Mouse (Mus musculus): Measurements from ENCODE around the gene Dnal1. TPM values are rescaled to one million over a fixed set of nuclear protein-coding genes. Genes with fewer than 3 reads are reported as not detected.
A peak's percentile ranks its signal among the peaks of the same experiment; 100 is the strongest.
"Not testable (repeated sequence)": the region's sequence is repeated elsewhere in the genome, so short reads cannot be mapped to it uniquely, and the experiment has no call there.

The Dnal1 gene
- polyA plus RNA-seq (2015; fragmentation: Nextera tagmentation; extraction: Ambion mirVana), result 7.5 and 9.0 TPM in 2 replicates

GRCm38 (mm10) chr12:84114153-84114994 is at the start of gene Dnal1:
TSS of gene Dnal1 (plus strand) at chr12:84114366.
- Histone ChIP-seq H3K4me1 (peaks cover 8% of the 10 kb centered on the region), H3K4me2 (peak within 1 kb of the TSS; percentile 78), H3K9ac (peak within 1 kb of the TSS; percentile 81), H3K4me3 (peak within 1 kb of the TSS; percentile 76), H3K27ac (no peak within 1 kb of the TSS; the same call in 1 of the 2 replicates), H3K36me3 (no peaks in the 10 kb centered on the region), H3K9me3 (no peaks in the 10 kb centered on the region), H3K27me3 (no peaks in the 10 kb centered on the region)
- ATAC-seq (ENCODE audit: insufficient number of reproducible peaks, insufficient read depth, low FRiP score, low TSS enrichment, low read depth), result peak; percentile 87
- 3% methylated on average over 30 of the region's 35 CpGs for WGBS

- Histone ChIP-seq H3K9ac (no peak overlapping the region), H3K4me3 (no peak overlapping the region), H3K36me3 (no peaks in the 10 kb centered on the region), H3K27me3 (peaks cover 23% of the 10 kb centered on the region), H3K4me1 (peaks cover 3% of the 10 kb centered on the region; the same call in 1 of the 2 replicates), H3K27ac (no peak overlapping the region), H3K4me2 (no peak overlapping the region), H3K9me3 (no peaks in the 10 kb centered on the region)
- 73% methylated on average over 8 of the region's 8 CpGs for WGBS
- no peak for ATAC-seq (ENCODE audit: insufficient number of reproducible peaks, insufficient read depth, low FRiP score, low TSS enrichment, low read depth)
Observed at GRCm38 (mm10) chr12:84064621-84065020, 49.5 kb upstream of the Dnal1 start.

- no peak for ATAC-seq (ENCODE audit: insufficient number of reproducible peaks, insufficient read depth, low FRiP score, low TSS enrichment, low read depth)
- no peaks in the 10 kb centered on the region for H3K9me3 ChIP-seq
Observed at GRCm38 (mm10) chr12:84067752-84068151, 46.4 kb upstream of the Dnal1 start.

DNA sequence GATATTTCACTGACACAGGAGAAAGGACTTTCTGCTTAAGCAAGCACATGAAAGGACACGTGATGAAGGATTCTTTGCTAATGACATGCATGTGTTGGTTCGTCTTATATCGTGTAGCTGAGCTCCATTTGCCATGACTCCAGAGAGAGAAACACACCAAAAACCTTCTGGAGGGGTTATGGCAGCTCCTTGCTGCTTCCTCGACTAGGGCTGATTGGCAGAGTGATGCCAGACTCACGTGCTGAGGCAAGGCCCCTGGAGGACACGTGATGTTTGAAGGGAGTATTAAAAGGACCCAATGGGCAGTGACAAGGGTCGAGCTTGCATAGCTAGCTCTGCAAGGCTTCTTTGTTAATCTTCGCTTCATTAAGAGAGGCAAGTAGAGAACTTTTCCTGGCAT is 45.9 kb upstream of the Dnal1 start:
- Histone ChIP-seq H3K9ac (no peak overlapping the region), H3K9me3 (no peaks in the 10 kb centered on the region), H3K36me3 (no peaks in the 10 kb centered on the region), H3K27me3 (peaks cover 40% of the 10 kb centered on the region), H3K4me1 (peaks cover 3% of the 10 kb centered on the region; the same call in 1 of the 2 replicates), H3K27ac (no peak overlapping the region), H3K4me3 (no peak overlapping the region), H3K4me2 (no peak overlapping the region)
- 51% methylated on average over 8 of the region's 8 CpGs for WGBS
- ATAC-seq (ENCODE audit: insufficient number of reproducible peaks, insufficient read depth, low FRiP score, low TSS enrichment, low read depth), result no peak

More at GRCm38 (mm10) chr12:84067752-84068151, 46.4 kb upstream of the Dnal1 start:
- Histone ChIP-seq H3K9ac (no peak overlapping the region), H3K4me2 (no peak overlapping the region), H3K4me1 (peaks cover 3% of the 10 kb centered on the region; the same call in 1 of the 2 replicates), H3K4me3 (no peak overlapping the region), H3K27ac (no peak overlapping the region), H3K36me3 (no peaks in the 10 kb centered on the region), H3K27me3 (peaks cover 40% of the 10 kb centered on the region)
- WGBS, result 78% methylated on average over 4 of the region's 4 CpGs

DNA sequence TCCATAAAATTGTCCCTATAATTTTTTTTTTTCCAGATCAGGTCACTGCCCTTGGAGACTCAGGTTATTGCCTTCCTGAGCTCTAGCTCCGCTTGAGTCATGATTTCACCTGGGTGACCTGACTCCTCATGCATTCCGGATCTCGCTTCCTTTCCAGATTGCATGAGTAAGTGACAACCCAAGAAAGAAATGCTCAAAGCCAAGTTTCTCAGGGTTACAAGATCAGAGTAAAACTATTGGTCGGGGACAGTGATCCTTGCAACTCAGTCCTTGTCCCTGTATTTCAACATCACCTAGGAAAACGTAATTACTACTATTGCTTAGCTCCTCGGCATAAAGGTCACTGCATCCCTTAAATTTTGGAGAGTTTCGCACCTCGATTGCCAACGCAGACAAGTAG is 45.2 kb upstream of the Dnal1 start, which contains the start of gene Acot5:
Gene Acot5, plus strand, starts transcription at position 340 of the 400 bp plus-strand sequence.
- H3K27me3 ChIP-seq, result peaks cover 40% of the 10 kb centered on the region
- H3K9me3 ChIP-seq, result no peaks in the 10 kb centered on the region
- 0 out of 2 replicates have a peak within 1 kb of the TSS, but pooled peaks have one; percentile 49 for H3K9ac ChIP-seq
- peaks cover 3% of the 10 kb centered on the region; the same call in 1 of the 2 replicates for H3K4me1 ChIP-seq
- peak within 1 kb of the TSS; percentile 69 for H3K4me2 ChIP-seq
- no peaks in the 10 kb centered on the region for H3K36me3 ChIP-seq
- no peak within 1 kb of the TSS for H3K27ac ChIP-seq
- peak within 1 kb of the TSS; percentile 45 for H3K4me3 ChIP-seq
- ATAC-seq (ENCODE audit: insufficient number of reproducible peaks, insufficient read depth, low FRiP score, low TSS enrichment, low read depth), result no peak
- 54% methylated on average over 9 of the region's 9 CpGs for WGBS

- Histone ChIP-seq H3K4me2 (peak overlapping the region; percentile 69), H3K27me3 (peaks cover 40% of the 10 kb centered on the region), H3K4me3 (peak overlapping the region; percentile 45), H3K9ac (0 out of 2 replicates have a peak overlapping the region, but pooled peaks have one; percentile 49)
- not testable (repeated sequence) for H3K36me3 ChIP-seq; H3K4me1 ChIP-seq; H3K9me3 ChIP-seq; H3K27ac ChIP-seq; ATAC-seq (ENCODE audit: insufficient number of reproducible peaks, insufficient read depth, low FRiP score, low TSS enrichment, low read depth)
- WGBS, result 3% methylated on average over 42 of the region's 52 CpGs
Observed at GRCm38 (mm10) chr12:84069582-84069981, 44.6 kb upstream of the Dnal1 start.

GRCm38 (mm10) chr12:84071696-84072095 is 42.5 kb upstream of the Dnal1 start:
- Histone ChIP-seq H3K27ac (no peak overlapping the region), H3K9ac (no peak overlapping the region), H3K36me3 (no peaks in the 10 kb centered on the region), H3K4me2 (no peak overlapping the region), H3K27me3 (peaks cover 39% of the 10 kb centered on the region), H3K4me1 (peaks cover 3% of the 10 kb centered on the region; the same call in 1 of the 2 replicates), H3K4me3 (no peak overlapping the region), H3K9me3 (no peaks in the 10 kb centered on the region)
- WGBS, result 92% methylated on average over 2 of the region's 2 CpGs
- ATAC-seq (ENCODE audit: insufficient number of reproducible peaks, insufficient read depth, low FRiP score, low TSS enrichment, low read depth), result no peak

- Histone ChIP-seq H3K4me1 (no peaks in the 10 kb centered on the region), H3K9me3 (no peaks in the 10 kb centered on the region), H3K4me3 (no peak overlapping the region), H3K4me2 (no peak overlapping the region), H3K36me3 (no peaks in the 10 kb centered on the region), H3K9ac (no peak overlapping the region), H3K27ac (no peak overlapping the region), H3K27me3 (no peaks in the 10 kb centered on the region)
- ATAC-seq (ENCODE audit: insufficient number of reproducible peaks, insufficient read depth, low FRiP score, low TSS enrichment, low read depth), result no peak
- 81% methylated on average over 4 of the region's 4 CpGs for WGBS
Observed at GRCm38 (mm10) chr12:84077371-84077990, 36.7 kb upstream of the Dnal1 start.

- no peaks in the 10 kb centered on the region for H3K9me3 ChIP-seq
- WGBS, result 76% methylated on average over 2 of the region's 2 CpGs
- H3K9ac ChIP-seq, result no peak overlapping the region
- no peaks in the 10 kb centered on the region for H3K4me1 ChIP-seq
- no peaks in the 10 kb centered on the region for H3K36me3 ChIP-seq
- no peaks in the 10 kb centered on the region for H3K27me3 ChIP-seq
- ATAC-seq (ENCODE audit: insufficient number of reproducible peaks, insufficient read depth, low FRiP score, low TSS enrichment, low read depth), result no peak
- H3K27ac ChIP-seq, result no peak overlapping the region
- no peak overlapping the region for H3K4me2 ChIP-seq
- no peak overlapping the region for H3K4me3 ChIP-seq
Observed at GRCm38 (mm10) chr12:84083842-84084241, 30.3 kb upstream of the Dnal1 start.

DNA sequence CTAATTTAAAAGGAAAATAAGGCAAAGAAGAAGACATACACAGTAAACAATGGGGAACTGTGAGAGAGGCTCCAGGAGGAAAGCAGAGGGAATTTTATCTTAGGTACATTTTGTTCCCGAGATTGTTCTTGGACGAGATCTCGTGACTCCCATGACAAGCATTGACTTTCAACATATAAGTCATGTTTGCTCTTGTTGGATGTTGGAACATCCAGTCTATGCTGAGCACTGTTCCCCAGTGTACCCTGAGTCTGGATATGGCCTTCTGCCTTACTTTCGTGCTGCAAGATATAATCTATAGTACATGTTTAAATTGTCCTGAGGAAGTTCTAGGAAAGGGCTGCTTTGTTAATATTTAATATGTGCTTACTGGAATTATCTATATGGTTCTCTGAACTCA is 29.6 kb upstream of the Dnal1 start:
- Histone ChIP-seq H3K4me2 (no peak overlapping the region), H3K27me3 (no peaks in the 10 kb centered on the region), H3K27ac (no peak overlapping the region), H3K4me1 (no peaks in the 10 kb centered on the region), H3K9ac (no peak overlapping the region), H3K36me3 (no peaks in the 10 kb centered on the region), H3K9me3 (peaks cover under 1% of the 10 kb centered on the region), H3K4me3 (no peak overlapping the region)
- no peak for ATAC-seq (ENCODE audit: insufficient number of reproducible peaks, insufficient read depth, low FRiP score, low TSS enrichment, low read depth)
- 87% methylated on average over 4 of the region's 4 CpGs for WGBS

- not testable (repeated sequence) for H3K4me1 ChIP-seq; H3K4me3 ChIP-seq; H3K27me3 ChIP-seq; H3K9ac ChIP-seq; H3K36me3 ChIP-seq; ATAC-seq (ENCODE audit: insufficient number of reproducible peaks, insufficient read depth, low FRiP score, low TSS enrichment, low read depth); H3K4me2 ChIP-seq; H3K27ac ChIP-seq
- 85% methylated on average over 5 of the region's 5 CpGs for WGBS
- H3K9me3 ChIP-seq, result peaks cover 19% of the 10 kb centered on the region
Observed at GRCm38 (mm10) chr12:84094666-84095065, 19.5 kb upstream of the Dnal1 start.

All from embryonic facial prominence, embryonic 13.5 days (tissue).